Mouse (Mus musculus) left cerebral cortex, adult 6 months (tissue): ENCODE data around the gene Rnf167. TPM values are rescaled to one million over a fixed set of nuclear protein-coding genes. Genes with fewer than 3 reads are reported as not detected.

ENCODE experiments used
- long read RNA-seq, 2 experiments: library from polyadenylated mRNA; unstranded; transcript quantifications; one replicate each; pipeline ENCODE4 v2.0.0; 2019 to 2020
- polyA plus RNA-seq: library from polyadenylated mRNA; unstranded; fragments of <200 nt; fragmentation: Nextera tagmentation; gene quantifications from 2 replicates; pipeline ENCODE4 v1.2.3, GENCODE M21; 2021

The Rnf167 gene
- 81.8 and 93.4 TPM in 2 replicates for polyA plus RNA-seq
- long read RNA-seq, experiment 1, transcript Rnf167-201 (9 exons, 1,833 nt): major isoform, 169 of 243 reads
- long read RNA-seq, experiment 1, partial matches to known transcripts: 10 of 243 reads
- long read RNA-seq, experiment 1, other reads (novel, unspliced or antisense): 64 of 243 reads
- long read RNA-seq, experiment 2, transcript Rnf167-201 (9 exons, 1,833 nt): major isoform, 29 of 49 reads
- long read RNA-seq, experiment 2, partial matches to known transcripts: 10 of 49 reads
- long read RNA-seq, experiment 2, other reads (novel, unspliced or antisense): 9 of 49 reads

DNA sequence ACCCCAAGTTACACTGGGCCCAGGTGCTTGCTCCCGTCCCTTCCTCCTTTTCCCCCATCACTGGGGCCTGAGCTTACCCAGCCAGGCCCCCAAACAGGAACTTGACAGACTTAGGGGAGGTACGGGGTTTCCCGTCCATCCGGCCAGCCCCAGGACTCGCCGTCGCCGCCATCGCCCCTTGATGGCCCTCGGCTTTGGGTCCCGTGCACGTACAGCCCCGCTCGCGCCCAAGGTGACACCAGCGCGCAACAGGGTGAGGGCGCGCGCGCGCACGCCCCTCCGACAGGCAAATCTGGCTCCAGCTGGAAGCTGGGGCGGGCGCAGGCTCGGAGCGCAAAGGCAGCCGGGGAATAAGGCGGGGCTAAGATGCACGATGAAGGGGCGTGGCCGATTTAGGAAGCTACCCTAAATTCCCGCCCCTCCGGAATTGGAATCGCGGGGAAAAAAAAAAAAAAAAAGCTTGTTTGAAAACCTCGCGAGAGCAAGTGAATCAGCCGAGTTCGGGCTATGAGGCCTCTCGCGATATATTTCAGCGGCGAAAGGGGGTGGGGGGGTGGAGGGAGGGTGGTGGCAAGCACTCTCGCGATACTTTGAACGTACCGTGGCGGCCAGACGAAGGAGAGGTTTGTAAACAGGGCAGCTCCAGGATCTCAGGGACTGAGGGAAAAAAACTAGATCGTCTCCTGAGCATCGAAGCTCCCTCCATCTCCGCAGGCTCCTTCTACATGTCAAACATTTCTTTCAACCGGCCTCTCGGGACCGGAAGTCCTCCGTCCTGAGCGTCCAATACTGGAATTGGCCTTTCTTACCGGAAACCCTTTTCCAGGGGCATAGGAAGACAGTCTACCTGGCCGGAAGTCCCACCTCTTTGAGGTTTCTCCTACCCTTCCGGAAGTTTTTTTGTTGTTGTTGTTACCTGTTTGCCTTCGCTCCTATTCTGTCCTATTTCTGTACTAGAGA, at the start of gene Rnf167, which contains the start of gene Slc25a11:
Gene Rnf167, plus strand, starts transcription at position 545 of the 960 bp plus-strand sequence.
Gene Slc25a11, minus strand, starts transcription at position 789 of the 960 bp plus-strand sequence.

GRCm38 (mm10) chr11:70615516-70616093, 31.4 kb upstream of the Rnf167 start, which contains the start of gene 4930544D05Rik:
Gene 4930544D05Rik, plus strand, starts transcription at chr11:70615848.

DNA sequence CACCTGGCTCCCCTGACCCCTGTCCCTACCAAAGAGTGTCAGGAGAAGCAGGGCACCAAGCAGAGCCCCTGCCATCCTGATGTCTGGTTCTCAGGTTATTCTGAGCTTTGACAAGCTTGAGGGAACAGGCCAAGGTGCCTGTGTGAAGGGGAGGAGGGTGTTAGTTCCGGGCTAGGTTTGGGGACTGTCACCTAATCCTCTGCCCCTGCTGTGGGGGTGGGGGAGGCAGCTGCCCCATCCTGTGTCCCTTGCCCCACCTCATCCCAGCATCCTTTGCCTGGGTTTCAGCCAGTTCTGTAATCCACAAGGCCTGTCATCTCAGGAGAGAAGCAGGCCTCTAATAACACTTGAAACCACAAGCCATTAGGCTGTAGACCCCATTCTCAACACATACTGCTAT, 27.9 kb upstream of the Rnf167 start, which contains the start of gene Chrne:
Gene Chrne, minus strand, starts transcription at position 116 of the 400 bp plus-strand sequence.

DNA sequence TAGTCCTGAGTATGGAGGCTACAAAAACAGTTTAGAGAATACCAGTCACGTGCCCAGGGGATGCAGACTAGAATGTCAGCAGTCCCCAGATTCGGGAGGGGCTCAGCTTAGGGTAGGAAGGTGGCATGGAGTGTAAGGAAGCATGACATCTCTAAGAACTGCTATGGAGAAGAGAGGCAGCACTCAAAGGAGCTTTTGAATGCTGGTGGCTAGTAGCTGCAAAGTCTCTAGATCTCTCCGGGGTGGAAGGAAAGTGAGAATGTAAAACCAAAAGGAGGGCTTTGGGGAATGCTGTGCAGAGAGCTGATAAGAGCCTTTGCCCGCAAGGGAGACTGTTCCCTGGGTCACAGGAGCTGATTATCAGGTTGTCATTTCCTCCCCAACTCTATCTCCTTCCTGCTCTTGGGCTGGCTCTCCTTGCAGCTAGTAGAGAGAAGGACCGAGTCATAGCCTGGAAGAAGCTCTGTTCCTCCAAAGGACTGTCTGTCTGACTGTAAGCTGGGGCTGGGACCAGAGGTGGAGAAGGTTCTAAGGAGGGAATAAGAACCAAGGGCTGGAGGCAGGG, 8.2 kb upstream of the Rnf167 start, which contains the start of gene Gp1ba:
Gene Gp1ba, plus strand, starts transcription at position 409 of the 565 bp plus-strand sequence.

GRCm38 (mm10) chr11:70654198-70654922, 7.3 kb downstream of the Rnf167 start, which contains the start of gene Pfn1:
Gene Pfn1, minus strand, starts transcription at chr11:70654644.

DNA sequence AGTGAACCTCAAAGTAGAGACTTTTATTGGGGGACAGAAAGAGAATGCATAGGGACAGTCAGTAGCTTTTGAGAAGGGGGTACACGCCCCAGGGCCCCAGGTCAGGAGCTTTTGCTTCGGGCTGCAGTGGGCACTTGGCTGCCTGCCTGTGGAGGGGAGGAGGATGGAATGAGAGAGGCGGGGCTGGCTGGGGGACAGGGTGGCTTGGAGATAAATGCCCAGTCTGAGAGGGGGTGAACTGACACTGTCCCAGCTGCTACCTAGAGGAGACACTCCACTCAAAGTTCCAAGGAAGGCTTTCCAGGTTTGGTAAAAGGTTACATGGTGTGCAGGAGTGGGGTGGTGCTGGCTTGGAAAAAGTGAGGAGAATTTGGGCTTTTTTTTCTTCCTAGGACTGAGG, 9.9 kb downstream of the Rnf167 start, which contains the start of gene Eno3:
Gene Eno3, plus strand, starts transcription at position 239 of the 400 bp plus-strand sequence.

DNA sequence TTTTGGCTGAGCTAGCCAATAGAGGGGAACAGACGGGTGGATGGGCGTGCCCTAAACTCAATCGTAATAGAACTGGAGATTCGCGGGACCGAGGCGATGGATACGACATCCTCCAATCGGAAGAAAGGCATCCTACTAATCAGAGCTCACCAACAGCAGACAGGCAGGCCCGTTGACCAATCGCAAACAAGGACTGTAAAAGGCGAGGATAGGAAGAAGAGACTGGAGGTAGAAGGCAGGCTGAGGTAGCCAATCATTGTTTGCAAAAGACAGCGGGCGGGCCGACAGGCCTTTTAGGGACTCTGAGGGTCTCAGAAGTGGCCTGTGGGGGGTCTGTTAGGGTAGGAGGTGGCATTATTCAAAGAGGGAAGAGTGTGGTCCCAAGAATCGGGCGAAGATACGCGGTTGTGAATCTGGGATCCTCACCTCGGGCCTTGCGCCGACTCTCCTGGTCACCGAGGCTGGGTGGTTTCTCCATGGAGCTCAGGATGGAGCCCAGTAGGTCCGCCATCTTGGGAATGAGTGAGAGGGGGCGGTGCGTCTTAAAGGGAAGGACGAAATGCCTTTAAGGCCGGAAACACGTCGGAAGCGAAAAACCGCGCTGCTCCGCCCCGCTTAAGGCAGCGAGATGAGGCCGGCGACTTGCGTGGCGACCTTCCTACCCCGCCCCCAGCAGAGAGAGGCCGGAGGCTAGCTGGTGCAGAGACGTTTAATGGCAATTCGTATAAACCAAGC, 21.9 kb downstream of the Rnf167 start, which contains the start of gene Spag7:
Gene Spag7, minus strand, starts transcription at position 646 of the 735 bp plus-strand sequence.

DNA sequence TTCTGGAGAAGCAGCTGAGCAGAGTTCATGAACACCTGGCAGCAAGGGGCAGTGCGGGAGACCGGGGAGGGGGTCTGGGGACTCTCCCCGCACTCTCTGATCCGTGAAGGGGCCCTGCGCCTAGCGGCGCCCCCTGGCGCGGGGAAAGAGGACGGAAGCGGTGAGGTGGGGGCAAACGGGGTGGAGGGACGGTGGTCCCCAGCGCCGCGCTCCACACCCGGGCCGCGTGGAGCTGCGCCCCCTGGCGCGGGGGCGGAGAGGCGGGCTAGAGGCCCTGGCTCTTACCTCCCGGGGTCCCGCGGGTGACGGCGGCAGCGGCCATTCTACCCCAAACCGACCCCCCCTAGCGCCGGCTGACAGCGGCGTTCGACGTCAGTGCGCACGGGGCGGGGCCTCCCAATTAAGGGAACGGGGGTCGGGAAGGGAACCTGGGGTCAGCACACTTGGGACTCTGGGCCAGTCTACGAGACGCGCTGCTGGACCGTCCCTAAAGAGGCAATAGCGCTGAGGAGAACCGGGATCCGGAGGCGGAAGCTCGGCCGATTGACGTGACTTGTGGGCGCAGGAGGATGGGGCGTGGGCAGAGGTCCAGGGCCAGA, 40.7 kb downstream of the Rnf167 start, which contains the start of gene Camta2:
Gene Camta2, minus strand, starts transcription at position 505 of the 599 bp plus-strand sequence.

DNA sequence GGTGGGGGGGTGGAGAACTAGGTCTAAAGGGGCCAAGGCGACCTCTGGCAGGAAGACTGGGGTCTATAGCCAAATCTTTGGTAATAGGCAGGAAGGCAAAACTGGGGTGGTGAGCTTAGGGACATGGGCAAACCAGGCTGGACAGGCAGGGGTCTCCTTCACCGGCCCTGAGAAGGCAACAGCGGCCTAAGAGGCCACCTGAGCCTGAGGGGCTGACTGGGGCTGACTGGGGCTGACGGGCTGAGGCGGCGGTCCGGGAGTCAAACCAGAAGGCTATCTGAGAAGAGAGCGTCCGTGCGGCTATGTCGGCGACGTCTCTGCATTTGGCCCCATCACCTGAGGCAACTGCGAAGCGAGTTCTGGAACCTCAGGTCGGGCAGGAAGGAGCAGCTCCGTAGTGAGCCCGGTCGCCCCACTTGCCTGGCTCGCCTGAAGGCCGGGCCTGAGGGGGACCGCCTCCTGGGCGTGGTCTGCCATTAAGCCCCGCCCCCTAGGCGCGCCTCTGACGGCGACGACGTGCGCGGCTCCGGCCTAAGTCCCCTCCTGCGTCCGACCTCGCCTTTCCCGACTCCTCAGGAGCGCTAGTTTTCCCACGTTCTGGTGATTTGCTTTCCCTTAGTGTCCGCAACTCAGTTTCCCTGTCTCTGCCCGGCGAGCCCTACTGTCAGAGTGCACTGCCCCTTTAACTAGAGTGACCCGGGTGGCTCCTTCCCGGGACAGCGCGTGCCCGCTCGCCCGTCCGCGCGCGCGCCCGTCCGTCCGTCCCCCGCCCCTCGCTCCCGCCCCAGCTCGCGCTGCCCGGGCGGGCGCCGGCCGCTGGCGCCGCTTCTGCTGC, 52.9 kb downstream of the Rnf167 start, which contains the start of the genes Inca1 and Kif1c:
Gene Inca1, minus strand, starts transcription at position 434 of the 835 bp plus-strand sequence.
Gene Kif1c, plus strand, starts transcription at position 827 of the 835 bp plus-strand sequence.

Other genes starting within 250 kb of the Rnf167 start
- 4.6 and 12.1 TPM in 2 replicates for gene Pelp1, start 237.2 kb upstream of the Rnf167 start, polyA plus RNA-seq
- gene Arrb2, start 214.6 kb upstream of the Rnf167 start, polyA plus RNA-seq: 4.4 and 10.5 TPM in 2 replicates
- 17.4 and 19.0 TPM in 2 replicates for gene Med11, start 195.3 kb upstream of the Rnf167 start, polyA plus RNA-seq
- gene Zmynd15, start 187.8 kb upstream of the Rnf167 start, polyA plus RNA-seq: 0.15 TPM in 1 of 2 replicates, not detected in the other
- gene Cxcl16, start 187.3 kb upstream of the Rnf167 start, polyA plus RNA-seq: 2.2 and 3.3 TPM in 2 replicates
- 0.38 and 0.93 TPM in 2 replicates for gene Tm4sf5, start 142.0 kb upstream of the Rnf167 start, polyA plus RNA-seq
- gene Vmo1, start 132.6 kb upstream of the Rnf167 start, polyA plus RNA-seq: 0.33 and 0.36 TPM in 2 replicates
- 0.38 TPM in 1 of 2 replicates, not detected in the other for gene Gltpd2, start 128.0 kb upstream of the Rnf167 start, polyA plus RNA-seq
- gene Psmb6, start 121.9 kb upstream of the Rnf167 start, polyA plus RNA-seq: 559 and 574 TPM in 2 replicates
- gene Gm40193, start 114.3 kb upstream of the Rnf167 start, polyA plus RNA-seq: not detected in 2 replicates
- gene Pld2, start 107.2 kb upstream of the Rnf167 start, polyA plus RNA-seq: 5.1 and 8.5 TPM in 2 replicates
- 16.0 and 79.5 TPM in 2 replicates for gene Mink1, start 84.4 kb upstream of the Rnf167 start, polyA plus RNA-seq
- gene 4930544D05Rik, start 31.4 kb upstream of the Rnf167 start, polyA plus RNA-seq: not detected in 2 replicates
- 0.31 TPM in 1 of 2 replicates, not detected in the other for gene Chrne, start 28.0 kb upstream of the Rnf167 start, polyA plus RNA-seq
- 0.10 TPM in 2 replicates for gene Gp1ba, start 8.1 kb upstream of the Rnf167 start, polyA plus RNA-seq
- gene Slc25a11, start 244 bp downstream of the Rnf167 start, polyA plus RNA-seq: 175 and 205 TPM in 2 replicates
- 296 and 431 TPM in 2 replicates for gene Pfn1, start 7.4 kb downstream of the Rnf167 start, polyA plus RNA-seq
- 4.1 and 5.0 TPM in 2 replicates for gene Eno3, start 10.0 kb downstream of the Rnf167 start, polyA plus RNA-seq
- gene Spag7, start 22.2 kb downstream of the Rnf167 start, polyA plus RNA-seq: 75.7 and 84.4 TPM in 2 replicates
- 53.9 and 107 TPM in 2 replicates for gene Camta2, start 40.9 kb downstream of the Rnf167 start, polyA plus RNA-seq
- 3.7 and 3.8 TPM in 2 replicates for gene Inca1, start 52.9 kb downstream of the Rnf167 start, polyA plus RNA-seq
- gene Kif1c, start 53.3 kb downstream of the Rnf167 start, polyA plus RNA-seq: 0.82 and 4.5 TPM in 2 replicates
- gene Zfp3, start 117.0 kb downstream of the Rnf167 start, polyA plus RNA-seq: 10.3 and 10.8 TPM in 2 replicates
- gene Scimp, start 165.4 kb downstream of the Rnf167 start, polyA plus RNA-seq: 0.20 TPM in 1 of 2 replicates, not detected in the other
- gene Rabep1, start 197.5 kb downstream of the Rnf167 start, polyA plus RNA-seq: 88.3 and 101 TPM in 2 replicates